Mouse (Mus musculus) kidney, embryonic 16.5 days (tissue): ENCODE data around the gene Cdca7l. TPM values are rescaled to one million over a fixed set of nuclear protein-coding genes. Genes with fewer than 3 reads are reported as not detected.

Experiments
- ATAC-seq: fragments of 200-750 bp; cut with Nextera tagmentation; 2 replicates; pipeline ENCODE4 v1.8.0; 2017; ENCODE audit warnings: moderate TSS enrichment; ENCODE audit not compliant: low FRiP score, low TSS enrichment
- H3K27ac ChIP-seq: fragments of 300-500 bp; sonication (generic); 2 replicates; pipeline ENCODE4 v1.5.1; 2014; ENCODE audit warnings: low read length
- H3K27me3 ChIP-seq: fragments of 300-500 bp; sonication (generic); 2 replicates; pipeline ENCODE4 v1.6.1; 2014; ENCODE audit warnings: low read length, control low read depth, mixed read lengths; ENCODE audit not compliant: insufficient read depth
- H3K36me3 ChIP-seq: fragments of 300-500 bp; sonication (generic); 2 replicates; pipeline ENCODE4 v1.6.1; 2014; ENCODE audit warnings: low read length, control low read depth, mixed read lengths; ENCODE audit not compliant: insufficient read depth
- H3K4me1 ChIP-seq: fragments of 300-500 bp; sonication (generic); 2 replicates; pipeline ENCODE4 v1.6.1; 2014; ENCODE audit warnings: low read length, control low read depth, mixed read lengths; ENCODE audit not compliant: insufficient read depth
- H3K4me2 ChIP-seq: fragments of 300-500 bp; sonication (generic); replicated peaks from 2 replicates; pipeline ENCODE4 v1.6.1; 2014; ENCODE audit warnings: low read depth, low read length
- H3K4me3 ChIP-seq: fragments of 300-500 bp; sonication (generic); 2 replicates; pipeline ENCODE4 v1.5.1; 2014; ENCODE audit warnings: mild to moderate bottlenecking, low read length
- H3K9ac ChIP-seq: fragments of 300-500 bp; sonication (generic); replicated peaks from 2 replicates; pipeline ENCODE4 v1.6.1; 2014; ENCODE audit warnings: low read length
- H3K9me3 ChIP-seq: fragments of 300-500 bp; sonication (generic); 2 replicates; pipeline ENCODE4 v1.6.1; 2016; ENCODE audit warnings: low read length, control low read depth
- WGBS: fragments of 180-500 bp; shearing (Covaris S2); extraction: QIAGEN DNeasy Blood & Tissue Kit; methylation state at CpG from one replicate; pipeline ENCODE4 v1.1.7; 2014; 5-methylcytosine and 5-hydroxymethylcytosine counted together
- polyA plus RNA-seq: library from polyadenylated mRNA; unstranded; fragments of >200 nt; fragmentation: Nextera tagmentation; extraction: Ambion mirVana; gene quantifications from 2 replicates; pipeline ENCODE4 v1.2.1, GENCODE M21; 2015

Cdca7l gene
- polyA plus RNA-seq, 1 experiment from 2014 or later, result 53.2 TPM

GRCm38 (mm10) chr12:117806470-117806869 is 2.4 kb downstream of the Cdca7l start:
- Histone ChIP-seq H3K4me1 (peaks cover 13% of the 10 kb centered on the region), H3K4me3 (no peak overlapping the region), H3K36me3 (no peaks in the 10 kb centered on the region), H3K9me3 (no peaks in the 10 kb centered on the region), H3K9ac (no peak overlapping the region), H3K27ac (no peak overlapping the region), H3K27me3 (peaks cover 15% of the 10 kb centered on the region), H3K4me2 (no peak overlapping the region)
- ATAC-seq, result no peak
- 78% methylated on average over 4 of the region's 4 CpGs for WGBS

GRCm38 (mm10) chr12:117807637-117808036 is 3.5 kb downstream of the Cdca7l start:
- no peak for ATAC-seq
- no peak overlapping the region for H3K9ac ChIP-seq
- H3K4me1 ChIP-seq, result peaks cover 19% of the 10 kb centered on the region
- 24% methylated on average over 8 of the region's 12 CpGs for WGBS
- H3K27ac ChIP-seq, result no peak overlapping the region
- no peak overlapping the region for H3K4me3 ChIP-seq
- H3K9me3 ChIP-seq, result no peaks in the 10 kb centered on the region
- H3K4me2 ChIP-seq, result no peak overlapping the region
- no peaks in the 10 kb centered on the region for H3K36me3 ChIP-seq
- peaks cover 15% of the 10 kb centered on the region for H3K27me3 ChIP-seq

GRCm38 (mm10) chr12:117808355-117809326 is 4.6 kb downstream of the Cdca7l start:
- no peaks in the 10 kb centered on the region for H3K9me3 ChIP-seq
- no peaks in the 10 kb centered on the region for H3K36me3 ChIP-seq
- H3K4me3 ChIP-seq, result 0 out of 2 replicates have a peak overlapping the region, but pooled peaks have one; percentile 1
- H3K27ac ChIP-seq, result no peak overlapping the region
- ATAC-seq, result no peak
- 33% methylated on average over 17 of the region's 17 CpGs for WGBS
- peaks cover 19% of the 10 kb centered on the region for H3K4me1 ChIP-seq
- peaks cover 15% of the 10 kb centered on the region for H3K27me3 ChIP-seq
- peak overlapping the region; percentile 43 for H3K4me2 ChIP-seq
- H3K9ac ChIP-seq, result 0 out of 2 replicates have a peak overlapping the region, but pooled peaks have one; percentile 2

- peaks cover 19% of the 10 kb centered on the region for H3K4me1 ChIP-seq
- no peak overlapping the region for H3K27ac ChIP-seq
- no peak overlapping the region for H3K4me2 ChIP-seq
- H3K36me3 ChIP-seq, result no peaks in the 10 kb centered on the region
- no peak overlapping the region for H3K9ac ChIP-seq
- ATAC-seq, result no peak
- H3K27me3 ChIP-seq, result peaks cover 15% of the 10 kb centered on the region
- no peak overlapping the region for H3K4me3 ChIP-seq
- H3K9me3 ChIP-seq, result no peaks in the 10 kb centered on the region
- WGBS, result 49% methylated on average over 10 of the region's 10 CpGs
These were observed 5.4 kb downstream of the Cdca7l start for GRCm38 (mm10) chr12:117809327-117810017.

- H3K27ac ChIP-seq, result no peak overlapping the region
- peaks cover 15% of the 10 kb centered on the region for H3K27me3 ChIP-seq
- no peak overlapping the region for H3K9ac ChIP-seq
- H3K36me3 ChIP-seq, result no peaks in the 10 kb centered on the region
- no peak for ATAC-seq
- no peaks in the 10 kb centered on the region for H3K9me3 ChIP-seq
- H3K4me3 ChIP-seq, result no peak overlapping the region
- no peak overlapping the region for H3K4me2 ChIP-seq
- 44% methylated on average over 11 of the region's 11 CpGs for WGBS
- H3K4me1 ChIP-seq, result peaks cover 19% of the 10 kb centered on the region
These were observed 6.0 kb downstream of the Cdca7l start for GRCm38 (mm10) chr12:117810074-117810473.

GRCm38 (mm10) chr12:117820138-117820858 is 16.2 kb downstream of the Cdca7l start:
- peak; percentile 42 for ATAC-seq
- Histone ChIP-seq H3K9me3 (no peaks in the 10 kb centered on the region), H3K27me3 (0 out of 2 replicates have a peak, but pooled peaks cover 5% of the 10 kb centered on the region), H3K27ac (no peak overlapping the region), H3K9ac (no peak overlapping the region), H3K4me1 (no peaks in the 10 kb centered on the region), H3K36me3 (no peaks in the 10 kb centered on the region), H3K4me2 (no peak overlapping the region), H3K4me3 (no peak overlapping the region)
- WGBS, result 45% methylated on average over 4 of the region's 4 CpGs

- ATAC-seq, result 0 out of 2 replicates have a peak, but pooled peaks have one; percentile 31
- Histone ChIP-seq H3K4me1 (no peaks in the 10 kb centered on the region), H3K36me3 (no peaks in the 10 kb centered on the region), H3K9me3 (no peaks in the 10 kb centered on the region), H3K27me3 (0 out of 2 replicates have a peak, but pooled peaks cover 5% of the 10 kb centered on the region), H3K27ac (no peak overlapping the region), H3K9ac (no peak overlapping the region), H3K4me3 (no peak overlapping the region), H3K4me2 (no peak overlapping the region)
These were observed 16.8 kb downstream of the Cdca7l start for GRCm38 (mm10) chr12:117820859-117821221.

- H3K4me2 ChIP-seq, result no peak overlapping the region
- no peak overlapping the region for H3K27ac ChIP-seq
- no peaks in the 10 kb centered on the region for H3K9me3 ChIP-seq
- H3K4me1 ChIP-seq, result no peaks in the 10 kb centered on the region
- 67% methylated on average over 1 of the region's 1 CpGs for whole genome bisulfite sequencing
- ATAC-seq, result no peak
- H3K4me3 ChIP-seq, result no peak overlapping the region
- H3K9ac ChIP-seq, result no peak overlapping the region
- H3K27me3 ChIP-seq, result 0 out of 2 replicates have a peak, but pooled peaks cover 5% of the 10 kb centered on the region
- no peaks in the 10 kb centered on the region for H3K36me3 ChIP-seq
These were observed 17.3 kb downstream of the Cdca7l start for GRCm38 (mm10) chr12:117821394-117821793.

GRCm38 (mm10) chr12:117828350-117828749 is 24.3 kb downstream of the Cdca7l start:
- no peak overlapping the region for H3K4me2 ChIP-seq
- no peak overlapping the region for H3K27ac ChIP-seq
- H3K4me3 ChIP-seq, result no peak overlapping the region
- no peaks in the 10 kb centered on the region; the same call in 1 of the 2 replicates for H3K9me3 ChIP-seq
- H3K4me1 ChIP-seq, result no peaks in the 10 kb centered on the region
- no peaks in the 10 kb centered on the region for H3K36me3 ChIP-seq
- WGBS, result 52% methylated on average over 3 of the region's 3 CpGs
- ATAC-seq, result no peak
- no peaks in the 10 kb centered on the region for H3K27me3 ChIP-seq
- H3K9ac ChIP-seq, result no peak overlapping the region
